Mouse (Mus musculus) lung, postnatal 25 days (tissue): ENCODE measurements at regions not wholly inside any gene's neighbourhood (a gene's known extent, or its start where the extent isn't known, plus 50 kb on each side); places are given as distances from the start of the nearest gene placed in this dataset.

Source experiments
- DNase-seq: peaks from one replicate; pipeline ENCODE4 v3.0.0; 2022; ENCODE audit warnings: low spot score

DNA sequence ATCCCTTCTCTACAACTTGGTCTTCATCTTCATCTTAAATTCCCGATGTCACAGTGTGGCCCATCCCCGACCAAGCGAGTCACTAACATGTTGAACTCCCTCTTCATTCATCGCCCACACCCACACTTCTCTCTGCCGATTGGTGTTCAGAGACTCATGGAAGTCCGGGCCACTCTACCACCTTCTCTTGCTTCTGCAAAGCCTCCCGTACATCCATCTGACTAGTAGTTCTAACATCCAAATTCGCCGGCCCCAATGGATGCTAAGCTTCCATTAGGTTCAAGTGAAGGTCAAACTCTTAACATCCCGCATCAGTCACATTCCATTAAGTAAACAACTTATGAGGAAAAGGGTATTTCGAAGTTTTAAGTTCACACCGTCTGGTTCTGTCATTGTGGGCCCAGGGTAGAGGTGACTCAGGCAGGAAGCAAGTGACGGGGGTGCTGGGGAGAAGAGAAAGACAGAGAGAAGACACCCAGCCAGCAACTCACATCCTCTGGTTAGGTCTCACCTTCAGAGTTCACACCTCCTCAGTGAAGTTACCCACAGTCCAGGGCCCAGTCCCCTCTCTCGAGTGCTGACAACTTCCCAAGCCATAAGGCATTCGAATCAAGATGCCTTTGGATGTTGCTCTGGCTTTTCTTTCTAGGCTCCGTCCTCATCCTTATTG lies 61.0 kb upstream of the Ubash3b start:
- no peak for DNase-seq

DNA sequence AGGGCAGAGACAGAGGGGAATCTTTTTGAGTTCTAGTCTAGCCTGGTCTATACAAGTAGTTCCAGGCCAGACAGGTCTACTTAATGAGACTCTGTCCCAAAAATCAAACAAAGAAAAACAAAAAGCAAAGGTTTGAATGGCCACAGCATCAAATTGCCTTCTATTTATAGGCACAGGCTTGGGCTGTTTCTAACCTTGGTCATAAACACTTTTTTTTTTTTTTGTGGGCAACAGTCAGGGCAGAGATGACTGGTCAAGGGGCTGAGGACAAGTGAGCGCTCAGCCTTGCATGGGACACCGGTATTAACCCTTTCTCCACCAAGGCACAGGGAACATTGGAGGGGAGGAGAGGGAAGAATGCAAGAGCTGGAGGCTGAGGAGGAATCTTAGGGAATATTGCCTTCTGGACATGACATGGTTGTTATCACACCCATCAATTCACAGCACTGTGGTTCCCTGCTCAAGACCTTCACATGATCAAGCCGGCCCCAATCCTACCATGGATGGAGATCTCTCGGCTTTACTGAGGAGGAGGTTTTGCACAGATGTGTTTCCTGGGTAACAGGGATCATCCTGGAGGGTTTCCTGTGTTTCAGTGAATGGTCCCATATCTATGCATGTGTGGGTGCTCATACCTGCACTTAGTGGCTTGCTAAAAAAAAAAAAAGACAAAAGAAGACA lies 59.8 kb upstream of the Ubash3b start:
- DNase-seq: no peak

DNA sequence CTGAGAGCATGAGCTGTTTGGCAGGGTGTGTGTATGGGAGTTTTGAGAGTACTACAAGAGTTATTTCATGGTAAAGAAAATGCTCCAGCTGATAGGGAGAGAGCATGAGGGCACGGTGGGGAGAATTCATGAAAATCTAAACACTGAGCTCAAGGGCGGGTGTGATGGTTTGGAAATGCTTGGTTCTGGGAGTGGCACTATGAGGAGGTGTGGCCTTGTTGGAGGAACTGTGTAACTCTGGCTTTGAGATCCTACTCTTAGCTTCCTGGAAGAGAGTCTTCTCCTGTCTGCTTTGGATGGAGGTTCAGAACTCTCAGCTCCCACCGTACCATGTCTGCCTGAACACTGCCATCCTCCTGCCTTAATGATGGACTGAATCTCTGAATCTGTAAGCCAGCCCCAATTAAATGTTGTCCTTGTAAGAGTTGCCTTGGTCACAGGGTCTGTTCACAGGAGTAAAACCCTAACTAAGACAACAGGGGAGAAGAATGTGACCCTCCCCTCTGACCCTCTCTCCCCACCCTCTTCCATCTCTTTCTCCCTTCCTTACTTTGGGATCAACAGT lies 58.7 kb upstream of the Ubash3b start:
- DNase-seq: no peak

DNA sequence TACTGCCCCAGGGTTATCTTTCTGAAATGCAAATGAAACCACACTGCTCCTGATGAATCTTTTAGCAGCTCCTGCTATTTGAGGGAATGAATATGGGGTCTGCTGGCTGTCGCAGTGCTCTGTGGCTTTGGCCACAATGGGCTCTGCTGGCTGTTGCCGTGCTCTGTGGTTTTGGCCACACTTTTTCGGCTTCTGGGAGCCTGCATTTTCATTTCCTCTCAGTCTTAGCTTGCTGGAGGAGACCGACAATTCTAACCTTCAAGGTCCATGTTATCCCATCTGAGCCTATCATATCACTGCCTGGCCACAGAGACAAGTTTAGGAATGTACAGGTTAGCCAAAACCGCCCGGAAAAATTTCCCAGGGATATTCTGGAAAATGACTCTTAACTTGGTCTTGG lies 57.2 kb upstream of the Ubash3b start:
- no peak for DNase-seq

DNA sequence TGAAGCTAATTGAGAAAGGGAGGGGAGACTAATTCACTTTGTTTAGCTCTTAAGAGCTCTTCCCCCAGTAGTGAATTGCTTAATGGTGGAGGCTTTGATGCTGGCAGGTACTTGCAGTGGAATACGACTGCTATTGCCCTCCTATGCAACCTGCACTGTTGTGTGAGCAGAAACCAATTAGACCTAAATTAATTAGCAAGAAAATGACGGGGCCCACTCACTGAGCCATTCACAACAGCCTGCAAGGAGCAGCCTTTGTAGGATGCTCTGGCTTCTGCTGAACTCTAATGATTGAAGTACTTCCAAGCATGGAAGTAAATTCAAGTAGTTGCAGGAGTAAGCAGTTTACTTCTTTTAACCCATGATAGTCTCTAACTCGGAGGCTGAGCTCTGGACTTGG lies 54.8 kb upstream of the Ubash3b start:
- DNase-seq: no peak

DNA sequence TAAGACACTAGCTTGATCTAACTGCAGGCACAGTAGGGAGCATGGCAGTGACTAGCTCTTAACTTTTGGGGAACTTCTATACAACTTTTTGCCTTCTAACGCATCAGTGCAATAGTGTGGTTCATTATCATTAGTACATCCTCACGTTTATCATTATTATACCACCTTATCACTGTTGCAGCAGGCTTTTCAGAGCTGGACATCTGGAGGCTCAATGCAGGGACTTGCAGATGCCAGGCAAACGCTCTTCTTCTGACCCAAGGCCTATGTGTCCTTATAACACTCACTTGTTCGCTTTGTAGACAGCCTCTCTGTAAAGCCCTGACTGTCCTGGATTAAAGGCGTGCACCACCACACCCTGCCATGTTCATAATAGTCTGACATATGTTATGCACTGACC lies 53.5 kb upstream of the Ubash3b start:
- no peak for DNase-seq

DNA sequence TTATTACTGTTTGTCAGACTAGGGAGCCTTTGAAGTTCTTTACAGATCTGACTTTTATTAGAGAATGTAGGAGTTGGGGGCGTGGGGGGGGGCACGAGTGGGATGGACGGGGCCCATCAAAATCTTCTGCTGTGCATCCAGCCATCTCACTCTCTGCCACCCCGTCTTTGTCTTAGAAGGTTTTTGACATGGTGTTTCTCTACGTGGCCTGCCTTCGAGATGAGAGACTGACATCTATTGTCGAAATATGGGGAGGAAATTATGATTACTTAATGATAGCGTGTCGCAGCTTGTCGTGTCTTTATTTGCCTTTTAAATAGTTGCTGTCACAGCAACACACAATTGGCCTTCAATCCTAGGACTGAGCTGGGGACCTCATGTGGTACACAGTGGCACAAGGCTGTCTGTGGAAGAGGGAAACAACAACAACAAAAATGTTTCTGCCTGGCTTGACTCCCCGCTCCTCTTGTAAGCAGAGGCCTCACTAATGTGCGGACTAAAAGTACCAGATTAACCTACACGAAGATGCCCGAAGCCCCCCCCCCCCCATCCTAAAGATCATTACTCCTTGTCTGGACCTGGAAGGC lies 51.5 kb upstream of the Ubash3b start:
- no peak for DNase-seq

DNA sequence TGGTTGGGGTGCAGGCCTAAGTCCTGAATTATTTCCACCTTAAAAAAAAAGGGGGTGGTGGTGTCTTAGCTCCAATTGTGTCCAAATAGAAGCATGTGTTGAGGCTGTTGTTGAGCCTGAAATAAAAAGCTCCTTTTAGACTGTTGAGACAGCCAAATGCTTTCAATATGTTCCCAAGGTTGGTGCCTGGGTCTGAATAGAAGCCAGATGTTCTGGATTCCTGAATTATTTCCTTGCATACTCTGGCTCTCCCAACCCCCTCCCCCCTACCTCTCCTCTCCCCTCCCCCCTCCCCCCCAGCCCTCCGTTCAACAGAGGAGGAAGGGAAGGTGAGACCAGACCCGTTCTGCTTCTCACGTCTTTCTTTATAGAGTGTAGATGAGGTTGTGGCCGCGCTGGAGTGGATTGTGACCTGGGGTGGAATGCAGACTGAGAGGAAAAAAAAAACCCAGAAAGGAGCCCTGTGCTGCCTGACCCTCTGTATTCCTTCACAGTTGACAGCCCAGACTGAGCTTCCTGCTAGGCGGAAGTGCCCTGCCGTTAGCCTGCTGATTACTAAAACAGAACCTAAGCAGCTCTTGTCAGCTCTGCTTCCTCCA lies 50.9 kb upstream of the Ubash3b start:
- peak; percentile 45 for DNase-seq

DNA sequence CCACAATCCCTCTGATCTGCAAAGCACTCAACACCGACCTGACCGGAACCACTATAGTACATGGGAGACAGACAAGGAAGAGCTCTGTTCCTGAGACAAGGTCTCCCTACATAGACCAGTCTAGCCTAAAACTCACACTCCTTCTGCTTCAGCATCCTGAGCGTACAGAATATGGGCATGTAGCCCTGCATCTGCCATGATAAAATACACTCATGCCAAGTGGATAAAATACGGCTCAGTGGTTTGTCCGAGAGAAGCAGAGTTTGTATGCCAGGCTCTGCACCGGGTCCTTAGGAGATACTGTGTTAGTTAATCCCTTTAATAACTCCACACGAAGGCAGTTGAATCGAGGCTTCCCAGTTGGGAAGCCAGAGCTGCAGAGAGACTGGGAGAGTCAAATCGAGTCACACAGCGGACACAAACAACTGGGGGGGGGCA lies 50.4 kb upstream of the Ubash3b start:
- no peak for DNase-seq
